Mouse (Mus musculus): ENCODE measurements around the gene Phf5a.

- TF ChIP-seq CTCF (IDR thresholded peaks at IDR 0.05; ENCODE audit: low read depth) (no peak), EP300 (IDR thresholded peaks at IDR 0.05; ENCODE audit: low read depth) (no peak)
These were observed 43.0 kb upstream of the Phf5a start for GRCm38 (mm10) chr15:81914668-81915067.

Measured in liver, postnatal 0 days (tissue).